Mouse (Mus musculus): ENCODE measurements around the gene Olfr951. TPM values are rescaled to one million over a fixed set of nuclear protein-coding genes. Genes with fewer than 3 reads are reported as not detected.

The Olfr951 gene
- not detected in 2 replicates for polyA plus RNA-seq (2016; fragmentation: Nextera tagmentation; extraction: Ambion mirVana)

DNA sequence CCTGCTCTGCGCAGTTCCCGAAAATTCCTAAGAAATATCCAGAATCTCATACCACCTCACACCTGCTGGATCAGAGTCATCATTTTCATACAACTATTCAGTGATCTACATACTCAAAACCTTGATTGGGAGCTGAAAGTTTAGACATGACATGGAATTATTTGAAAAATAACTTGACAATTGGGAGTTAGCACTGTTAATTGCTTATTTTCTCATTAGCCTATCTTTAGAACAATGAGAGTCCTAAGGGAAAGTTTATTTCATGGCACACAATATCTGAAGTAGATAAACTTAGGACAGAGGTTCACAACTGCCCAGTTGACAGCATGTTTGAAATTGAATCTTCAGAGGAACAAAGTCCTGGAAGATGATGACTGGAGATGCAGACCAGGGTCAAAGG, at the start of gene Olfr951:
Gene Olfr951, plus strand, starts transcription at position 301 of the 400 bp plus-strand sequence.
- Histone ChIP-seq H3K4me2 (replicated peaks) (no peak within 1 kb of the TSS), H3K36me3 (no peaks in the 10 kb centered on the region)
- 94% methylated on average over 2 of the region's 2 CpGs for WGBS

GRCm38 (mm10) chr9:39427048-39427447, 39.8 kb downstream of the Olfr951 start, which contains the start of gene Olfr952:
Gene Olfr952, minus strand, starts transcription at chr9:39427148.
- Histone ChIP-seq H3K4me2 (replicated peaks) (no peak within 1 kb of the TSS), H3K27me3 (no peaks in the 10 kb centered on the region), H3K9ac (no peak within 1 kb of the TSS), H3K4me3 (no peak within 1 kb of the TSS), H3K36me3 (no peaks in the 10 kb centered on the region), H3K27ac (no peak within 1 kb of the TSS), H3K4me1 (no peaks in the 10 kb centered on the region), H3K9me3 (replicated peaks) (no peaks in the 10 kb centered on the region)
- no peak for ATAC-seq (ENCODE audit: low FRiP score)

More for the DNA sequence above, at the start of gene Olfr951:
- Histone ChIP-seq H3K27ac (no peak within 1 kb of the TSS), H3K27me3 (no peaks in the 10 kb centered on the region), H3K4me1 (no peaks in the 10 kb centered on the region), H3K4me3 (no peak within 1 kb of the TSS), H3K9ac (no peak within 1 kb of the TSS), H3K9me3 (replicated peaks) (no peaks in the 10 kb centered on the region)
- no peak for ATAC-seq (ENCODE audit: low FRiP score)

Other genes with a start within 250 kb of the Olfr951 start
- gene Olfr943, start 221.1 kb upstream of the Olfr951 start, polyA plus RNA-seq (2016; fragmentation: Nextera tagmentation; extraction: Ambion mirVana), result not detected in 2 replicates
- gene Olfr944, start 185.5 kb upstream of the Olfr951 start, polyA plus RNA-seq (2016; fragmentation: Nextera tagmentation; extraction: Ambion mirVana), result not detected in 2 replicates
- not detected in 2 replicates for gene Olfr1537, start 137.4 kb upstream of the Olfr951 start, polyA plus RNA-seq (2016; fragmentation: Nextera tagmentation; extraction: Ambion mirVana)
- not detected in 2 replicates for gene Olfr945, start 110.6 kb upstream of the Olfr951 start, polyA plus RNA-seq (2016; fragmentation: Nextera tagmentation; extraction: Ambion mirVana)
- gene Olfr948, start 61.4 kb upstream of the Olfr951 start, polyA plus RNA-seq (2016; fragmentation: Nextera tagmentation; extraction: Ambion mirVana), result not detected in 2 replicates
- gene Olfr952, start 39.7 kb downstream of the Olfr951 start, polyA plus RNA-seq (2016; fragmentation: Nextera tagmentation; extraction: Ambion mirVana), result not detected in 2 replicates
- not detected in 2 replicates for gene Olfr954, start 69.3 kb downstream of the Olfr951 start, polyA plus RNA-seq (2016; fragmentation: Nextera tagmentation; extraction: Ambion mirVana)
- gene Olfr955, start 84.5 kb downstream of the Olfr951 start, polyA plus RNA-seq (2016; fragmentation: Nextera tagmentation; extraction: Ambion mirVana), result not detected in 2 replicates
- gene Olfr44, start 106.6 kb downstream of the Olfr951 start, polyA plus RNA-seq (2016; fragmentation: Nextera tagmentation; extraction: Ambion mirVana), result not detected in 2 replicates
- gene Olfr957, start 128.4 kb downstream of the Olfr951 start, polyA plus RNA-seq (2016; fragmentation: Nextera tagmentation; extraction: Ambion mirVana), result not detected in 2 replicates
- gene Olfr958, start 166.6 kb downstream of the Olfr951 start, polyA plus RNA-seq (2016; fragmentation: Nextera tagmentation; extraction: Ambion mirVana), result not detected in 2 replicates
- not detected in 2 replicates for gene Olfr959, start 188.2 kb downstream of the Olfr951 start, polyA plus RNA-seq (2016; fragmentation: Nextera tagmentation; extraction: Ambion mirVana)
- 30.6 and 34.7 TPM in 2 replicates for gene AW551984, start 217.0 kb downstream of the Olfr951 start, polyA plus RNA-seq (2016; fragmentation: Nextera tagmentation; extraction: Ambion mirVana)
- not detected in 2 replicates for gene Olfr148, start 223.2 kb downstream of the Olfr951 start, polyA plus RNA-seq (2016; fragmentation: Nextera tagmentation; extraction: Ambion mirVana)
- not detected in 2 replicates for gene Olfr960, start 234.0 kb downstream of the Olfr951 start, polyA plus RNA-seq (2016; fragmentation: Nextera tagmentation; extraction: Ambion mirVana)

All from hindbrain, embryonic 12.5 days (tissue).